In the genomic region with DNA sequence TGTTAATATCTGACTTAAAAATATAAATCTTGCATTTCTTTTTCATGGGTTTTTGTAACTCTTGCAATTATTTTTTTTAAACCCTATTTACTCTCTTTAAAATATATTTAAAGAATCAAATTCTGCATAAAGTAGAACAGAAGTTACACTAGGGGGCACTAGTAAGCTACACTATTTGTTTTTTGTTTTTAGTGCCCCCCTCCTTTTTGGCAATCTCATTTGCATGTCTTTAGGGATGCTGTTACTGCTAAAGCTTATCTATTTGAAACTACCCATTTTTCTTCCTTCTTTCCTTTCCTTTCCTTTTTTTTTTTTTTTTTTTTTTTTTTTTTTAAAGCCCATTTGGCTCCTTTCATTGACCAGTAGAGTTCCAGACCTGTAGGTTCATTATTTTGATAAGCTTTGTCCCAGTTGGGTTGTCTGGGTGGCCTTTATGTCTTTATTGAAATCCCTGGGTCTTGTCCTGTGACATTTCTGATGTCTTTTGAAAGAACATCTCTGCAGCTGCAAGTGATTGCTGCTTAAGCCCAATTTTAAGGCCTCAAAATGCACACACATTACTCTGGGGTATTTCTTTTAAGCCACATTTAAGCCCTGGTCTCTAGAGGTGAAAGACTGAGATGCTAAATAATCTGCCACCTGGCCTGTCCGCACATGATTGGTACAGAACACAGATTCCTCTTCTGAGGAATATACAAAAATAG, we compare ENCODE assay signal across 12 mouse cellular contexts.
DNase-seq lines count a peak whose midpoint lies in the region; ATAC-seq and TF ChIP-seq lines count a peak whose summit lies in the region.
"Had no signal": no experiment of that assay in that cellular context is flagged by ENCODE, and none has a peak within 500 bp of the region (broad histone marks: within the 10 kb centered on the region; RNA-seq: fewer than 3 reads in every experiment).

No protein-coding gene starts in this region.

- H3K79me2 ChIP-seq in heart, adult 2 months (replicated peaks; ENCODE audit: control insufficient read depth, insufficient read depth, low read length), result no peaks in the 10 kb centered on the region

- no peak for TF ChIP-seq POLR2A in heart, adult 2 months (IDR thresholded peaks at IDR 0.05; ENCODE audit: insufficient read depth, low read depth, low read length)

- intact Hi-C loops in heart, adult 2 months (cut with DNase I), result no loop called here

- no peak overlapping the region for H3K27ac ChIP-seq in heart, adult 2 months
- peak overlapping the region; percentile 69 for H3K27ac ChIP-seq in hindbrain, embryonic 14.5 days
- peak overlapping the region; percentile 69 for H3K27ac ChIP-seq in neural tube, embryonic 15.5 days (replicated peaks)
- no peak overlapping the region for H3K27ac ChIP-seq in kidney, embryonic 15.5 days
- no peak overlapping the region for H3K27ac ChIP-seq in heart, embryonic 11.5 days (ENCODE audit: low read depth, low read length)
- H3K27ac ChIP-seq: macrophage; stomach, embryonic 15.5 days had no signal

- no peaks in the 10 kb centered on the region for H3K9me3 ChIP-seq in hindbrain, embryonic 14.5 days (ENCODE audit: control insufficient read depth, low read length)
- H3K9me3 ChIP-seq in neural tube, embryonic 15.5 days (replicated peaks), result no peaks in the 10 kb centered on the region
- no peaks in the 10 kb centered on the region for H3K9me3 ChIP-seq in kidney, embryonic 15.5 days (replicated peaks)
- H3K9me3 ChIP-seq in heart, embryonic 11.5 days (replicated peaks; ENCODE audit: control insufficient read depth, low read length), result no peaks in the 10 kb centered on the region
- H3K9me3 ChIP-seq: stomach, embryonic 15.5 days had no signal

- H3K27me3 ChIP-seq in heart, adult 2 months (ENCODE audit: control insufficient read depth, insufficient read depth, low read length), result no peaks in the 10 kb centered on the region
- H3K27me3 ChIP-seq in hindbrain, embryonic 14.5 days (ENCODE audit: control insufficient read depth, insufficient read depth, low read length), result no peaks in the 10 kb centered on the region
- H3K27me3 ChIP-seq in neural tube, embryonic 15.5 days (replicated peaks), result no peaks in the 10 kb centered on the region
- no peaks in the 10 kb centered on the region for H3K27me3 ChIP-seq in kidney, embryonic 15.5 days
- no peaks in the 10 kb centered on the region for H3K27me3 ChIP-seq in heart, embryonic 11.5 days (ENCODE audit: control insufficient read depth, insufficient read depth, low read length)
- H3K27me3 ChIP-seq: stomach, embryonic 15.5 days had no signal

- H3K4me3 ChIP-seq in heart, adult 2 months, result no peak overlapping the region
- no peak overlapping the region for H3K4me3 ChIP-seq in hindbrain, embryonic 14.5 days (replicated peaks; ENCODE audit: low read length)
- no peak overlapping the region for H3K4me3 ChIP-seq in neural tube, embryonic 15.5 days (replicated peaks)
- no peak overlapping the region for H3K4me3 ChIP-seq in kidney, embryonic 15.5 days (replicated peaks)
- H3K4me3 ChIP-seq in heart, embryonic 11.5 days (ENCODE audit: low read depth, low read length), result no peak overlapping the region
- H3K4me3 ChIP-seq: stomach, embryonic 15.5 days had no signal

- no peak for TF ChIP-seq EP300 in heart, adult 2 months (IDR thresholded peaks at IDR 0.05; ENCODE audit: insufficient read depth, low read depth, low read length)

- peak; percentile 60; the same call in 1 of the 2 replicates for ATAC-seq in hindbrain, embryonic 14.5 days (ENCODE audit: low FRiP score)
- ATAC-seq in neural tube, embryonic 15.5 days (ENCODE audit: low FRiP score), result no peak
- ATAC-seq in kidney, embryonic 15.5 days (replicated peaks; ENCODE audit: low FRiP score), result no peak
- ATAC-seq in heart, embryonic 11.5 days (replicated peaks; ENCODE audit: insufficient number of reproducible peaks, low FRiP score, low TSS enrichment), result no peak

- DNase-seq in heart, adult 2 months, result no peak
- no peak for DNase-seq in heart, postnatal 4 days
- DNase-seq in brain, adult 2 months (ENCODE audit: low read depth, low spot score), result peak; percentile 34
- peak; percentile 80 for DNase-seq in hindbrain, embryonic 14.5 days (ENCODE audit: low spot score)
- no peak for DNase-seq in testis, postnatal 14 days (ENCODE audit: low spot score)
- DNase-seq: adrenal gland, postnatal 14 days had no signal

- TF ChIP-seq CTCF in heart, adult 2 months (IDR thresholded peaks at IDR 0.05), result peak; percentile 22

- no peak overlapping the region for H3K4me2 ChIP-seq in hindbrain, embryonic 14.5 days (replicated peaks)
- H3K4me2 ChIP-seq in neural tube, embryonic 15.5 days, result no peak overlapping the region
- H3K4me2 ChIP-seq in kidney, embryonic 15.5 days, result no peak overlapping the region
- H3K4me2 ChIP-seq in heart, embryonic 11.5 days, result no peak overlapping the region
- H3K4me2 ChIP-seq: liver, embryonic 11.5 days; stomach, embryonic 15.5 days had no signal

- no peak overlapping the region for H3K9ac ChIP-seq in heart, adult 2 months (ENCODE audit: low read depth, low read length)
- H3K9ac ChIP-seq in hindbrain, embryonic 14.5 days, result no peak overlapping the region
- no peak overlapping the region for H3K9ac ChIP-seq in neural tube, embryonic 15.5 days (replicated peaks)
- H3K9ac ChIP-seq in kidney, embryonic 15.5 days, result no peak overlapping the region
- no peak overlapping the region for H3K9ac ChIP-seq in heart, embryonic 11.5 days (ENCODE audit: low read depth, low read length)
- H3K9ac ChIP-seq: stomach, embryonic 15.5 days had no signal

- 83% methylated on average over 1 of the region's 1 CpGs for WGBS in heart, adult 2 months
- 35% methylated on average over 1 of the region's 1 CpGs for WGBS in hindbrain, embryonic 14.5 days
- whole genome bisulfite sequencing in neural tube, embryonic 15.5 days, result 29% methylated on average over 1 of the region's 1 CpGs
- WGBS in kidney, embryonic 15.5 days, result 84% methylated on average over 1 of the region's 1 CpGs
- 75% methylated on average over 1 of the region's 1 CpGs for WGBS in heart, embryonic 11.5 days (ENCODE audit: insufficient replicate concordance)

- no peaks in the 10 kb centered on the region for H3K4me1 ChIP-seq in heart, adult 2 months (ENCODE audit: control insufficient read depth, insufficient read depth, low read length)
- H3K4me1 ChIP-seq in hindbrain, embryonic 14.5 days (replicated peaks; ENCODE audit: control insufficient read depth, insufficient read depth, low read length), result no peaks in the 10 kb centered on the region
- H3K4me1 ChIP-seq in neural tube, embryonic 15.5 days, result no peaks in the 10 kb centered on the region
- H3K4me1 ChIP-seq in kidney, embryonic 15.5 days, result no peaks in the 10 kb centered on the region
- no peaks in the 10 kb centered on the region for H3K4me1 ChIP-seq in heart, embryonic 11.5 days (ENCODE audit: control insufficient read depth, insufficient read depth, low read length)
- H3K4me1 ChIP-seq: stomach, embryonic 15.5 days had no signal

- H3K36me3 ChIP-seq in heart, adult 2 months (ENCODE audit: control insufficient read depth, insufficient read depth, low read length), result no peaks in the 10 kb centered on the region
- H3K36me3 ChIP-seq in hindbrain, embryonic 14.5 days (replicated peaks; ENCODE audit: control insufficient read depth, insufficient read depth), result no peaks in the 10 kb centered on the region
- H3K36me3 ChIP-seq in neural tube, embryonic 15.5 days, result no peaks in the 10 kb centered on the region
- H3K36me3 ChIP-seq in kidney, embryonic 15.5 days, result no peaks in the 10 kb centered on the region
- H3K36me3 ChIP-seq in heart, embryonic 11.5 days (ENCODE audit: control insufficient read depth, insufficient read depth, low read length), result no peaks in the 10 kb centered on the region
- H3K36me3 ChIP-seq: stomach, embryonic 15.5 days had no signal

Comparison
In these comparisons a context has a peak if more than half of its experiments do, and no peak if none do; other contexts are left out.
1. DNase-seq: peak in brain, adult 2 months (single experiment) and hindbrain, embryonic 14.5 days (single experiment); none in heart, adult 2 months (0 of 2), heart, postnatal 4 days (single experiment) and testis, postnatal 14 days (single experiment).
2. H3K27ac ChIP-seq: peak in hindbrain, embryonic 14.5 days (single experiment) and neural tube, embryonic 15.5 days (single experiment); none in heart, adult 2 months (single experiment), kidney, embryonic 15.5 days (single experiment) and heart, embryonic 11.5 days (single experiment).